Mouse (Mus musculus): ENCODE measurements at regions not wholly inside any gene's neighbourhood (a gene's known extent, or its start where the extent isn't known, plus 50 kb on each side); places are given as distances from the start of the nearest gene placed in this dataset.

DNA sequence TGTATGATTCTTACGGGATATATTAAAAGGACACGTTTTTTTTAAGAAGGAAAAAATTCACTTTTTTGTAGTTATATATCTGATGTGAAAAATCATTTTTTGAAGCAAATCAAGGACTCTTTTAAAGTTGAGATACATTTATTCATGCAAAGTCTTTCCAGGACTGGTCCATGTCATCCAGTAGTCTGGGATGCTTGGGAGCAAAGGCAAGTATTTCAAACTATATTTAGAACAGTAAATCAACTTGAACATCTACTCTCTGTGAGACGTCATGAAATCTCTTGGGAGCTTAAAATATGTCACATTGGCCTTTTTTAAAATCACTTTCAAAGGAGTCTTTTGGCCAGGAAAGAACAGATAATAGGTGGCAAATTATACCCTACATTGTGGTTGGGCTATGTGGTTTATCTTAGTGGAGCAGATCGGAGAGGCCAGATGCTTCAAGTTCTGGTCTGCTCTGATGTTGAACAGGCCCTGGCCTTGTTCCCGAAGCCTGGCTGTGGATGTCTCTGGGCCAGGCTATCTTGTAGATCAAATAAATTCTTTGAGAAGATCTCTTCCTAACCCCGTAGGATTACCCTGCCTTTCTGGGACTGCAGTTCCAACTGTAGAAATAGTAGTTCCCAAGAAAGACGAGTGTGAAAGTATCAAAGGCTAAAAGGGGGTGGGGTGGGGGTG, 936.8 kb upstream of the Lcorl start:
- peak; percentile 99 for ATAC-seq (replicated peaks; ENCODE audit: poor library complexity)

DNA sequence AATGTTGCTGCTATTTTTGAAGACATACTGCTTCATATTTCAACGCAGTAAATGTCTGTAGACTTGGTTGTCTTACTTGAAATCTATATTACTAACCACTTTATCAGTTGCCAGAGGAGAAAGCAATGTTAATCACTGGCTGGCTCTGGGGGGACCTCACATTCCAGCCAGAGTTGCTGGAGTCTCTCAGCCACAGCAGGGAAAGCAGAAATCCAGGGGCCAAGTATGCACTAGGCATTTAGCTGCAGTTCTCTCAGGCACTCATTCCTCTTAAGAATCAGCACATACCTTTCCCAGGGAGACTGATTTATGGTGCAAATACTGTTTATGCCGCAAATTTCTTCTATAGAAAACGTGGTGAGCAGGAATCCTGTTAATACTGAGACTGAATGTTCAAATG, 933.6 kb upstream of the Lcorl start:
- no peak for ATAC-seq (replicated peaks; ENCODE audit: poor library complexity)

DNA sequence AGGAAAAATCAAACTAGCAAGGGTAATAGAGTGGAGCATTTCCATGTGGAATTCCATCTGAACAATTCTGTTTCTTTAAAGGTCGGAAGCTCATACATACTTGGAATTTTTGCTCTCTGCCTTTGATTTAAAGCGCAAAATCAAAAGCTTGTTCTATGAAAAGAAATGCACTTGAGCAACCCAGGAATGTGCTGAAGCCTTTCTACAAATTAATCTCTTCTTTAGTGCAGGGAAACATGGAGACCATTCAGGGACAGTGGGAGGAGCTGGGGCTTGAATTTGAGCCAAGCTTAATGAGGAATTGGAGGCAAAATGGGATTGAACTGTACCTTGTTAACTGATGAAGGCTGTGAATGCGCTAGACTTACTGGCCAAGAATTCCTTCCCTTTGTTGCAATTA, 933.1 kb upstream of the Lcorl start:
- ATAC-seq (replicated peaks; ENCODE audit: poor library complexity), result no peak

DNA sequence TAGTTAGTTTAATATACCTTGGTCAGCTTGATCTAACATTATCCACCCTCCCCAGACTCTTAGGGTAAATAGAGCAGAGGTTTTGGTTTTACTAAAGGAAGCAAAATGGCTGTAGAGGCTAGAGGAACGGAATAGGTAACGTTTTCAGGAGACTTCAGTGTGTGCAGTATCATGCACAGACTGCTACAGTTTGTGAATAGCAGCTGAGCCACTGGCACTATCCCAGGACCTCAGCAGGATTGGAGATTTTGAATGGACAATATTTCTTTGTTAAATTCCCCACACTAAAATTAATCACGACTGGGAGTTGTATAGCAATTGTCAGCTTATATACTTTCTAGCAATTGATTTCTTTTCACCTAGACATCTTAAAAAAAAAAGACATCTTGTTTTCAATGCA, 929.7 kb upstream of the Lcorl start:
- ATAC-seq (replicated peaks; ENCODE audit: poor library complexity), result no peak

DNA sequence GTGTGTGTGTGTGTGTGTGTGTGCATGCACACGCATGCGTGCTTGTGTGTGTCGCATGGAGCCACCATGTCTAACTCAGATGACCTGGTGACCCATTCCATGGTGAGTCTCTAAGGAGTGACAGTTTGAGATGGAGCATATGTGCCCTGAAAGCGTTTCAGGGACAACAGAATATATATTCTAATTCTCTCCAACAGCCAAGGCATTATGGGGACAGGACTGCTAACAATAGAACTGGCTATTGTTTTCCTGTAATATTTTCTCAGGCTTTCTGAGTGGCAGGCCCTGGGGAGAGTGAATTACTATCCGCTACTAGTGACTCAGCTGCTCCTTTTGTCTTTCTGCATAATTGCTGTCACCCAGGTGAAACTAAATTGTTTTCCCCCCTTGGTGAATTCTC, 898.7 kb upstream of the Lcorl start:
- no peak for ATAC-seq (replicated peaks; ENCODE audit: poor library complexity)

DNA sequence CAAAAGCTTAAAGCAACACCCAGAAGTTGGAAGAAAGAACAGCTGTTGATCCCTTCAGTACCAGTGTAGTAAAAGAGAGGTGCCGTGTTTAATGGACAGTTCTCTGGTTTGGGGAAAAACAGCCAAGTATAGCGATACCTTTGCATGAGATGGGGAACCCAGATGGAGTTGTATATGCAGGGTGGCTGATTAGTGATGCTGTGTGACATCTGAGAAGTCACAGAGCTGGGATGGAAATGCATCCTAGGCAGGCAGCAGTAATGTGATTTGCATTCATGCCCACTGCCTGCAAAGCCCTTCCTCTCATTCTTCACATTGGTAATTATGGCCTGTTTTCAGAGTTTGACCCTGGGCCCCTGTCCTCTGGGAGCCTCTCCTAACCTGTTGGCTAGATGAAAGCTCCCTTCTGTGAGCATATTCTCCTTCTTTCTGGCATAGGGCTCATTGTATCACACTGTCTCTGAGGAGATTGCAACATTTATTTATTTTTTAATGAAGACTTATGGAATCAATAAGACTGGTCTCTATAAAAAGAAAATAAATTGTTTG, 882.7 kb upstream of the Lcorl start:
- no peak for ATAC-seq (replicated peaks; ENCODE audit: poor library complexity)

DNA sequence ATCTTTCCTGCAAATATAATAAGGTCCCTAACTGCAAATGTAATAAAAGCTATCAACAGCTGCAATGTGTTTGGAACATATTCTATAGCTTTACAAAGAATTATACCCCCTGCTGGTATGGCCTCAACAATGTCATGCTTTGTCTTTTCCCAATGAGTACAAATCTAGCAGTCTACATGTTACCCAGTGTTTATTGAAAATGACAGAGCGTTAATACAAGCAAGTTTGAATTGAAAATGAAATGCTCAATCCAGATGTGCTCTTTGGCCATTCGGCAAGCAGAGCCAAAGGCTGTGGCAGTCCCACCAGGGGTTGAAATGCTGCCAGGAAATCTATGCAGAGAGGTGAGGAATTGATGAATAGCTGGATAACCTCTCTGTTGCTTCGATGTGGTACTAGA, 875.1 kb upstream of the Lcorl start:
- no peak for ATAC-seq (replicated peaks; ENCODE audit: poor library complexity)

DNA sequence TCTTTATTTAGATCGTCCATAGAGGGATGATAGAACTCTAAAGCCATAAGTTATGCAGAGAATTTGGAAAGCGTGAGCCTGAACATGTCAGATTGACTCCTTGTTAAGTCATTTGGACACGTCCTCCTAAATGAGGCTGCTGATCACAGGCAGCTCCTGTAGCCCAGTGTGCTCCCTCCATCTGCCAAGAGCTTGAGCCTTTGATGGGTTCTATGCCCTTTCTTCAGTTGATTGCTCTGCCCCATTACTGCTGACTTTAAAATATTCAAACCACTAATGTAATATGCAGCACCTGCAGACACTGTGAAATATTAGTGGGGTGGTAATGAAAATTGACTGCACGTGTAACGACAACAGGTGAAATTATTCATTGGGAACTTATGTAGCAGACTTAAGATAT, 874.6 kb upstream of the Lcorl start:
- ATAC-seq (replicated peaks; ENCODE audit: poor library complexity), result no peak

DNA sequence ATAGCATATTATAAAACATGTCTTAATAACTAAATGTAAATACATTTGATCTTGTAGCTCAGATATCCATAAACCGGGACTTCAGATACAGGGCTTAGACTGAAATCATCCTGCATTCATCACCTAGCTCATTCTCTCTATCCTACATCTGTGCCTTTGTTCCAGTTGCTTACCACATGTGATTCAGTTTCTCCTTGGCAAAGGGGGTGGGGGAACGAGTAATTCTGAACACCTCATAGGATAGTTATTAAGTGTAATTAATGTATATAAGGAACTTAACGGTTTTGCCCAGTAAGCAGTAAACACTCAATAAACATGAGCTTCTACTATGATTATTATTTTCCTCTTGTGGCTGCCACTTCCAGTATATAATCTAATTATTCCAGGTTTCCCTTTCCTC, 873.9 kb upstream of the Lcorl start:
- no peak for ATAC-seq (replicated peaks; ENCODE audit: poor library complexity)

DNA sequence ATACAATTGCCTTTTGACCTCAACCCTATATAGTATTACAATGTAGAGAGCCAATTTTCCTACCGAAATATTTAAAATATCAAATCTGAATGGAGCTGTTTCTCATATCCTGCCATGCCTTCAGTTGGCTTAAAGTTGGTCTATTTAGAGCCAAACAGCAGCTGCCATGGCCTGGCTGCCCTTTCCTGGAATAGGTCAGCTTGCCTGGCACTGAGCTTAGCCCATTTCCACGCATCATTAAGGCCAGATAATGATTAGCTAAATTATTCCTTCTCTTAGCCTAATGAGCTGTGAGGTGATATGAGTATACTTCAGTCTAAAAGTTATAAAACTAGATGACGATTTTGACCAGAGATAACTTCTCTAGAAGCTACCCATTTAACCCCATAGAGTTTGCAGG, 852.2 kb upstream of the Lcorl start:
- ATAC-seq (replicated peaks; ENCODE audit: poor library complexity), result no peak

DNA sequence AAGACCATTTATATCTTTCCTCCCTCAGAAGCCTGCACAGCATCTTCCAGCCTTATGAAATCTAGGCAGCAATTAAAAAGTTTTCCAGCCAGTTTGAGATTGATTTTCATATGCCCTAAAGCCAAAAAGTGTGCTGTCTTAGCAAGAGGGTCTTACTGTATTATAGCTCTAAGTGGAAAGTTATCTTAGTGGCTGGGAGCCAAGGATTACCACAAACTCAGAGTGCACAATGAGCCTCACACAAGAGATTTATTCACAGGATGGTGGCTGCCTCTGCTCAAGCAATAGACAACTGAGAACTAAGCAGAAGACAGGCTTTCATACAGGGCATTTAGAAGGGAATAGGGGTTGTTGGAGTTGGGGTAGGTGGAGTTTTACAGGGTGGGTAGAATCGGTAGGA, 850.4 kb upstream of the Lcorl start:
- ATAC-seq (replicated peaks; ENCODE audit: poor library complexity), result no peak

DNA sequence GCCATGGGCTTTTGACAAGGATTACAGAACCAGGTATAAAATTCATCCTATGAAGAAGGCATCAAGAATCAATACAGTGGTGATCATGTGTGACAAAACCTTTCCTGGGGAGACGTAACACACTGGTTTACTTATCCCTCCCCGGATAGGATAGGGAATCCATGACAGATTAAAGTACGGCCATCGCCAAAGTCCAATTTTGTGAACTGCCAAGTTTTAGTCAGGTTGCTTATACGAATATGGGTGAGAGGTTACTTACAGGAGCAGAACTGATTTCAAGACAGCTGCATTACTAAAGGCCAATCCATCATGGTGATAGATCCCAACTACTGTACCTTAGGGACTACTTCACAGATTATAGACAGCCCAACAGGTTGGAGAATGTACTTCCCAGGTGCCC, 849.6 kb upstream of the Lcorl start:
- ATAC-seq (replicated peaks; ENCODE audit: poor library complexity), result no peak

DNA sequence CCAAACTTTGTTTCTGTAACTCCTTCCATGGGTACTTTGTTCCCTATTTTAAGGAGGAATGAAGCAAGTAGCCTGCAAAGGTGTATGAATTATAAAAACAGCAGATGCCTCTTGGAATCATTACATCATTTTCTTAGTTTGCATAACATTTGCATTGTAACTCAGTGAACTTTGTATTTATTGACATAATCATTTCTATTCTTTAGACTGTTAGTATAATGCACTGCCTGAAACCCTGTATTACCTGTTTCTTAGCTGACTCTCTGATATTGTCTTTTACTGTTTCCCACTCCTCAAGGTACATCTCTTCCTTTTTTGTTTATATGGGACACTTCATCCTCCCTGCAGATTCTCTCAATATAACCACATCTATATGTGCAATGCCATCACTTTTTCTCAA, 820.6 kb upstream of the Lcorl start:
- no peak for ATAC-seq (replicated peaks; ENCODE audit: poor library complexity)

DNA sequence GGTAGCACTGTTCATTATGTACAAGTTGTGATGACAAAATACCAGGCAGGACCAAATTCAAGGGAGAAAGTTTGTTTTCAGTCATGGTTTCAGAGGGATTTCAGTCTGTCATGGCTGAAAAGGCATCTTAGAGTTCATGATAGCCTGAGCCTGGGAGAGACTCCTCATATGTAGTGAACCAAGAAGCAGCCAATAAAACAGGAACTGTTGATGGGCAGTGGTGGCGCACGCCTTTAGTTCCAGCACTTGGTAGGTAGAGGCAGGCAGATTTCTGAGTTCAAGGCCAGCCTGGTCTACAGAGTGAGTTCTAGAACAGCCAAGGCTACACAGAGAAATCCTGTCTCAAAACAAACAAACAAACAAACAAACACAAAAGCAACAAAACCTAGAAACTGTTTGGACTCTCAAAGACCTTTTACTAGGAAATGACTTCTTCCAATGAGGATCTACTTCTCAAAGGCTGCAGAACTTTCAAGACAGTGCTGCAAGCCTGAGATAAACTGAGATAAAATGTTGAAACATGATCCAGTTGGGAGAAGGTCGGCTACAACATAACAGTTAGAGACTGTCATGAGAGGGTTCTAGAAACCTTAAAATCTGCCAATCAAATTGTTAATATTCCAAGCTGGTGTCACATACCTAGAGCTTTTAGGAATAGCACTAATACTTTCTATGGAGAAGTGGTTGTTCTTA, 817.5 kb upstream of the Lcorl start:
- peak; percentile 30; the same call in 1 of the 2 replicates for ATAC-seq (replicated peaks; ENCODE audit: poor library complexity)

DNA sequence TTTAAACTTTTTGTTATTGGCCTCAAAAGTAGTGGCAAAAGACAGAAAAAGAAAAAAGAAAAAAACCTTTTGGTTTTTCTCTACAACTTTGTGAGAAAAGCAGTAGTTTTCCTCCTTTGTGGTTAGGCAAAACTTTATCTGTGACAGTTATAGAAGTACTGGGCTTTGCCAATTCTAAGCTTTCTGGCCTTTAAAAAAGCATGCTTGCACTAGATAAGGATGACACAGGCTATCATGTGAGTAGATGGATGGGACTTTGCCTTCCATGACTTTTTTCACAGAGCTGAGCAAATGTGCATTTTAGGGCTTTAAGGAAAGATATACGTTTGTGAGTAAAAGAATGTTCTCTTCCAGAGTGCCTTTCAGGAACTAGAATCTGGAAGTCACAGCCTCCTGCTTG, 816.0 kb upstream of the Lcorl start:
- peak; percentile 92 for ATAC-seq (replicated peaks; ENCODE audit: poor library complexity)

DNA sequence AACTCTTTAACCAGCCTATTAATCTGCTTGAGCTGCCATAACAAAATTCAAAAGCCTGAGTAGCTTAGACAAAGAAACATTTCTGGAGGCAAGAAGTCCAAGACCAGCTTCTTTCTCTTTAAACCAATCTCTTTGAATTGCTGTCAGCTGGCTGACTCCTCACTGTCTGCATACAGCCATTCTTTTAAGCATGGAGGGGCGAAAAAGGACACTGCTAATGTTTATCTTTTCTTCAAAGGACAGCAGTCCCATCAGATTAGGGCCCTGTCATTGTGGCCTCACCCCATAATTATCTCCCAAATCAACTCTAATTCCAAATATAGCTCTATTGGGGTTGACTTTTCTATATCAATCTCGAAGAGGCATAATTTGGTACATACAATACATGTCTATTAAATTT, 813.1 kb upstream of the Lcorl start:
- no peak for ATAC-seq (replicated peaks; ENCODE audit: poor library complexity)

DNA sequence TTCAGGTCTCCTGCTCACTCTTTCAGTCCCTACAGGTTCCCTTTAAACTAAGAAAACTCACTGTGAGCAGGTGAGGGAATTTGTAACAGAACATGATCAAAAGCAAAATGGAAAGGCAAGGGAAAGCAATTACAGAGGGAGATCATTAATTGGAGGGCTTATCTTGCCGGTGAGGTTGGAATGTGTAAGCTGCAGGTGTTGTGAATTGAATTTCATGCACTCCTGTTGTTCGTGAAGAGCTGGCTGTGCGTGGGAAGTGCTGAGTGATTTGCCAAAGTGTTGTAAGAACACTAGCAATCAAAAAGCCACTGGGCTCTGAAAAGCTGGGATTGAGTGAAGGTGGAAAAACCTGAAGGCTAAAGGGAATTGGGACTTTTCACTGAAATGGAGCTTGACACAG, 808.8 kb upstream of the Lcorl start:
- no peak for ATAC-seq (replicated peaks; ENCODE audit: poor library complexity)

DNA sequence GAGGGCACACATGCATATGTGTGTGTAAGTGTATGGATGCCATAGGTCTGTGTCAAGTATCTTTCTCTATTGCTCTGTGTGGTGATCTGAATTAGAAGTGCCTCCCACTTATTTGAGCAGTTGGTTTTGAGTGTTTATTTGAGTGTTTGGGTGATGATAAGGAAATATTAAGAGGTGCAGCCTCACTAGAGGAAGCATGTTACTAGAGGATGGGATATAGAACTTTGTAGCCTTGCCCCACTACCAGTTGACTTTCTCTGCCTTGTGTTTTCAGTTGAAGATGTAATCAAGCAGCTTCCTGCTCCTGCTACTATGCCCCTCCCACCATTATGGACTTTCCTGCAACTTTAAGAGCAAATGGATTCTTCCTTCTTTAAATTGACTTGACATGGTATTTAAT, 799.6 kb upstream of the Lcorl start:
- peak; percentile 64 for ATAC-seq (replicated peaks; ENCODE audit: poor library complexity)

DNA sequence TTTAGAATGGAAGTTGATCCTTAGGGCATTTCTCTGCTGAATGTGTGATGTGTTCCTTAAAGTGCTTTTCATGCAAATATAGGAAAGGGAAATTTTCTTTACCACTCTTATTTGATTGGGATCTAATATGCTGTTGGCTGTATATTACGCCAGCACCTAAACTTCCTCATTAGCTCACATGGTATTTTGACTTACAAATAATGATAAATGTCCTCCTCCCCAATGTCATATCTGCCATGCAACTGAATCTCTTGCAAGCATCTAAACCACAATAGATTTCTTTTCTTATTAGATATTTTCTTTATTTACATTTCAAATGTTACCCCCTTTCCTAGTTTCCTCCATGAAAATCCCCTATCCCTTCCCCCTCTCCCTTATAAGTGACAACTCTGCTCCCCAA, 796.8 kb upstream of the Lcorl start:
- ATAC-seq (replicated peaks; ENCODE audit: poor library complexity), result no peak

DNA sequence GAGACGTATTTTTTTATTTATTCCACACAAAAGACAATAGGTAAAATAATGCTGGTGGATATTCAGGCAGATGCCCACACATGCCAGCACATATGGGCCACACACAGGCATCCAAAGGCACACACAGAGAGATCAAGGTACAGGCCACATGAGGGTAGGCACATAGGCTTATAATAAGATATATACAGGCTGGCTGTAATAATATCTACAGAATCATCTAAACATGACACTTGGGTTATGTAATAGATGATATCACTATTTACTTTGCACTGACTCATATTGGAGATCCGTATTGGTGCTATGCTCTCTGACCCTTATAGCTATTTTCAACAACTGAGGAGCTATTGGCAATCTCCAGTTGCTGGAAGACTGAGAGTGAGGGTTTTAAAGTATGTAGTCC, 785.6 kb upstream of the Lcorl start:
- no peak for ATAC-seq (replicated peaks; ENCODE audit: poor library complexity)

DNA sequence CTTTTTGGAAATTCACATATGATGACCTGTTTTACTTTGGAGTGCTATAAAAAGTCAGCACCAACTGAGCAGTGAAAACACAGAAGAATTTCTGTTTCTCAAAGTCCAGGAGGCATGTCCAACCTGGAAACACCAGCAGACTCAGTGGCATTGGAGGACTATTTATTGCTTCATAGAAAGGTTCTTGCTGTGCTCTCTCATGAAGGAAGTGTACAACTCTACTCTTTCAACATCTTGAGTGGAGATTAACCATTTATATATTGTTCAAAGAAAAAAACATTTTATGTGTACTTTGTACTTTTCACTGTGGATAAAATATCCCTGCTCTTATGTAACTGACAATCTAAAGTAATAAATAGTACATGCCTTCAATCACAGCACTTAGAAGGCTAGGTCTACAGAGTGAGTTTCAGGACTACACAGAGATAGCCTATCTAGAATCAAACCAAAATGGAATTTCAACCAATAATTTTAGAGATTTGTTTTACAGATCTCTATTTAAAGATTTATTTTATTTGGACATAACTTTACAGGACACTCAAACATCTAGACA, 777.8 kb upstream of the Lcorl start:
- ATAC-seq (replicated peaks; ENCODE audit: poor library complexity), result no peak

Measured in megakaryocyte progenitor cell, adult 5-6 weeks (primary cell).